Mouse (Mus musculus) ES-Bruce4 (cell line): ENCODE results near the gene Chadl.

ENCODE experiments used
- CTCF ChIP-seq: IDR thresholded peaks from one replicate; pipeline ENCODE4 v1.8.1; 2011; ENCODE audit warnings: low read depth, low read length
- POLR2A ChIP-seq: IDR thresholded peaks from one replicate; pipeline ENCODE4 v1.8.1; 2011; ENCODE audit warnings: low read length; ENCODE audit not compliant: insufficient read depth

DNA sequence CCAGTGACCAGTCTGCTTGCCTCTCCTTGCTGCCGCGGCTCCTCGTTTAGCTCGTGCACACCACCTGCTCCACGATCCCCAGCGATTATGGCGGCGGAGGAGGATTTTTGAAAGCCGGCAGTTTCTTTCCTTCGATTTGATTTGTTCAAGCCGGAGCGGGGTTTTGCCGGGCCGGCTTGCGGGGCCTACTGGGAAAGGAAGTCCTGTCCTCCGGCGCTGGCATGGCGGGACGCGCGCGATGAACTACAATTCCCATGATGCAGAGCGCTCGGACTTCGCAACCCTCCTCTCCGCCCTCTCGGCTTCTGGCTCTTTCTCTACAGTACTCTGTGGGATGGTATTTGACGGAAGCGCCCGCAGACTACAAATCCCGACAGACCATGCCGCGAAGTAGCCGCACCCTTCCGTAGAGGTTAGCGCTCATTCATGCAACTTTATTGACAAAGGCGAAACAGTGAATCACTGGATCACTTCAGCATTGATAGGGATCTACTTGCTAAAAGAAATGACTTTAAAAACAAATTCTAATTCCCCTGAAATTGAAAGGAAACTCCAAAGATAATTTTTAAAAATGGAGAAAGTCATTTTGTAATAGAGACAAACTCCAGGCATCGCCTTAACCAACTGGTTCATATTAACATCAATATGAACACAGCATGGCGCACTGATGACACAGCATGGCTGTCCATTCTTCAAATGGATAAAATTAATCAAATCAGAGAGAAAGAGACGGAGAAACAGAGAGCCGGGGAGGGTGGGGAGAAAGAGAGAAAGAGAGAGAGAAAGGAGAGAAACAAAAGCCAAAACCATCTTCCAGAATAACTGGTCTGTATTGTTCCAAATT lies 32.9 kb upstream of the Chadl start:
- TF ChIP-seq CTCF (no peak), POLR2A (no peak)
